Mouse (Mus musculus) right cerebral cortex, postnatal 10 days (tissue): ENCODE measurements around the gene Cinp.

Source experiments
- DNase-seq, 2 experiments: peaks; one replicate each; pipeline ENCODE4 v3.0.0; 2021; ENCODE audit warnings: low spot score in 2 of 2

Gene Cinp

GRCm38 (mm10) chr12:110889036-110890020, at the start of gene Cinp, which contains the start of gene Tecpr2:
Gene Cinp (minus strand): TSS chr12:110889145.
Gene Tecpr2 (plus strand): TSS chr12:110889264.
- DNase-seq = peak; percentile 98 to 99

- no peak for DNase-seq
Observed at GRCm38 (mm10) chr12:110937496-110937895, 48.6 kb upstream of the Cinp start.

GRCm38 (mm10) chr12:110935983-110936620, 47.2 kb upstream of the Cinp start:
- peak; percentile 89 to 90 for DNase-seq

DNA sequence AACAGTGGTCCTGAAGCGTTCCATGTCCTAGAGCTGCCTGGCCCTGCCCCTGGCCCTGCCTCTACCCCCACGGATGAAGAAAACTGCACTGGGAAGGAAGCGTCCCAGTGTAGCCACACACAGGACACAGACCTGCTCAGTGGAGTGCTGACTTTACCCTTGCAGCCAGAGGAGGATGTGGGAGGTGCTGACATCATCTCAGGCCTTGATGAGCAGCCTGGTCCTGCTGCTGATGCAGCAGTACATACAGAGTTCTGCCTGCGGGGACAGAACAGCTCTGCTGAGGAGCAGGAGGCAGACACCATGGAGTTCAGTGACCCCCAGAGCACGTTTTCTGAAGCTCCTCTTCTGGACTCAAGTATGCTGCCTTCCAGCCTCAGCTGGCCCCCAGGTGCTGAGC, 43.9 kb upstream of the Cinp start:
- DNase-seq = peak in 1 of 2 experiments; percentile 39

GRCm38 (mm10) chr12:110921572-110921971, 32.6 kb upstream of the Cinp start:
- DNase-seq = no peak

GRCm38 (mm10) chr12:110920254-110920653, 31.3 kb upstream of the Cinp start:
- DNase-seq = no peak

DNA sequence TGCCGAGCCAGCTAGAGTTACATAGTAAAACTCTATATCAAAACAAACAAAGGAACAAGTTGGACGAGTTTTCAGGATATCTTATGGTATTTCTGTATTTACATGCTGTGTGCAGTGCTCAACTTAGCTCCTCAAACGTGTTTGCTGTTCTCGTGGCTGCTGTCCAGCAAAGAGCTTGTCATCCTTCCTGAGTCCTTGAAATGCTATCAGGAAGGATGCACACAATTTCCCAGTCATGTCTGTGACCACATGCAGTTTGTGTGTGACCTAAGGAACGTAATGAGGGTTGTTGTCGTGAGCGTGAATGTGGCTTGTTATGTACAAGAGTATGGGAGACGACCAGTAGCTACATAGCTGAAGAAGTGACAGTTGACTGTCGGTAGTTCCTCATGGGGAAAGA, 26.8 kb upstream of the Cinp start:
- no peak for DNase-seq

- DNase-seq = no peak
Observed at GRCm38 (mm10) chr12:110909962-110910361, 21.0 kb upstream of the Cinp start.

DNA sequence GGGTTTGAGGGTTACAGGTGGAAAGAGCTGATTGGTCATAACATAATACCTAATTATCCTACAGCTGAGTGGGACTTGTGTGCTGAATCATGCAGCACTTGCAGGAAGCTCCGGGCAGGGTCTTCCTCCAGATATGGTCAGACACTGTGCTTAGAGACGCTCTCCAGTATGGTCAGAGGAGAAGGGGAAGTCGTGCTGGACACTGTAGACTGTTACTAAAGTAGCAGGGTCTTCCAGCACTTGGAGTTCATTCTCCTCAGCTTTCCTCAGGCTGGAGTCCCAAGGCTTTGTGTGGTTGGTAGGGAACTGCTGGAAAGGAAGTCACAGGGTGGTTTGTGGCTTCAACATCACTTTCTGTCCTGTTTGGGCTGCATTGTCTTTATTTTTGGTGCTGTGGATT, 18.9 kb upstream of the Cinp start:
- no peak for DNase-seq

- no peak for DNase-seq
Observed at GRCm38 (mm10) chr12:110903536-110903935, 14.6 kb upstream of the Cinp start.

GRCm38 (mm10) chr12:110902106-110902505, 13.2 kb upstream of the Cinp start:
- DNase-seq = no peak

DNA sequence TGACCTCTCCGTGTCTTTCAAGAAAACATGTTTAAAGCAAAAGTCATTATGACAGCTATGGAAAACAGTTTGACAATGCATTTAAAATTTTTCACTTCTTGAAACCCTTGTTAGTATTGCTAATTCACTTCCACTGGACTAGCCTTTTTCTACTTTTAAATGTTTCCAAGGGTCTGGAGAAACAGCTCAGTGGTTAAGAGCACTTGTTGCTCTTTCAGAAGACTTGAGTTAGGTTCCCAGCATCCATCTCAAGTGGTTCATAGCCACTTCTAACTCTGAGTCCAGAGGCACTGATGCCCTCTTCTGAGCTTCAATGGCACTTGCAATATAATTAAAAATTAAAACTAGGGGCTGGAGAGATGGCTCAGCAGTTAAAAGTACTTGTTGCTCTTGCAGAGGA, 2.9 kb upstream of the Cinp start:
- DNase-seq = no peak

- DNase-seq = peak; percentile 67 to 81
Observed at GRCm38 (mm10) chr12:110888606-110889005, 339 bp downstream of the Cinp start.

GRCm38 (mm10) chr12:110888106-110888505, 839 bp downstream of the Cinp start:
- no peak for DNase-seq

DNA sequence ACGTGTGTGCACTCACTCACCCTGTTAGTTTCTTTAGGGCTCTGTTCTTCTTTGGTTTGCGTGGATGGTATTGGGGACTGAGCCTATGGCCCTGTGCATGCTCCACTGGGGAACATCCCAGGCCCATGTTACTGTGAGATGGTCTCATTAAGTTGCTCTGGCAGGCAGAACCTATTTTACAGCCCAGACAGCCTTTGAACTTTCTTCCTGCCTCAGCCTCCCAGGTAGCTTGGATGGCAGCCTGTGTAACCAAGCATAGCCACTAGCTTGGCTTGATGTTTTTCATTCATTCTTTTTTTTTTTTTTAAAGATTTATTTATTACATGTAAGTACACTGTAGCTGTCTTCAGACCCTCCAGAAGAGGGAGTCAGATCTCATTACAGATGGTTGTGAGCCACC, 3.7 kb downstream of the Cinp start:
- DNase-seq = no peak

DNA sequence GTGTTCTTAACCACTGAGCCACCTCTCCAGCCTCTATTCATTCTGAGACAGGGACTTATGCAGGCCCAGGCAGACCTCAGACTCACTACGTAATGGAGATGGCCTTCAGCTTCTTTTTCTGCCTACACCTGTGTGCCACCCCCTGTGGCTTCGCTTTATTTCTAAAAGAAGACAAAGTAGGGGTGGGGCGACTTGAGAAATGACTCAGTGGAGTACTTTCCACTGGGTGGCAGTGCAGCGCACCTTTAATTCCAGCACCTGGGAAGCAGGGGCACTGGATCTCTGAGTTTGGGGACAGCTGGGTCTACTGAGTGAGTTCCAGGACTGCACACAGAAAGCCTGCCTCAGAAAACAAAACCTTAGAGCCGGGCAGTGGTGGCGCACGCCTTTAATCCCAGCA, 6.7 kb downstream of the Cinp start:
- no peak for DNase-seq

DNA sequence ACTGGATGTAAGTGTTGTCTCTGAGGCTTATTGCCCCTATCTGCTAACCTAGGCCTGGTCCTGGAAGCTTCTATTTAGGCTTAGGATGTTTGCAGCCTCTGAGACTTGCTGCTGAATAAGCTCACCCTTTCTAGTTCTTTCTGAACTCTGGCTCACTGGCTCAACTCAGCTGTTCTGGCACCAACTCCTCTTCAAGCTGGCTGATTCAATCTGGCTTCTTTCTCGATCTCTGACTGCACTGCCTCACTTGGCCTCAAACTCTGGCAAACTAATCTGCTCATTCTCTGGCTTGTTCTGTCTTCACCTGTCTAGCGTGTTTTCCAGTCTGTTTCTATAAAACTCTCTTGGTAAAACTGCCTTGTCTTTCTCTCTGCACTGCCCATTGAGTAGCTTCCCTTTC, 13.6 kb downstream of the Cinp start:
- DNase-seq = no peak

DNA sequence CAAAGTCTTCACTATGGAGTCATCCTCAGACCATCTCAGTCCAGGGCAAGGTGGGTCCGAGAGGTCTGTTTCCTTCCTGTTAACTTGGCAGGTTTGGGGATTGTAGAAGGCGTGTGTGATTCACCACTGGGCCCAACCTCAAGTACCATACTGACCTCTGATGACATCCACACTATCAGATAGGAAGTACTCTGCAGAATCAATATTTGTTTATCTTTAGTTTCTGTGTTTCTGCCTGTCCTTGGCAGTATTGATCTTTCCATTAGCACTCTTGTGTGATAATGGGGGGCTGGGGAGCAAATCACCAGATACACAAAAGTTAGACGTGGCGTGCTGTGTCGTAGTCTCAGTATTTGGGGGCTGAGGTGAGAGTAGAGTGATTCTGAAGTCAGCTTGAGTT, 17.7 kb downstream of the Cinp start:
- DNase-seq = no peak

DNA sequence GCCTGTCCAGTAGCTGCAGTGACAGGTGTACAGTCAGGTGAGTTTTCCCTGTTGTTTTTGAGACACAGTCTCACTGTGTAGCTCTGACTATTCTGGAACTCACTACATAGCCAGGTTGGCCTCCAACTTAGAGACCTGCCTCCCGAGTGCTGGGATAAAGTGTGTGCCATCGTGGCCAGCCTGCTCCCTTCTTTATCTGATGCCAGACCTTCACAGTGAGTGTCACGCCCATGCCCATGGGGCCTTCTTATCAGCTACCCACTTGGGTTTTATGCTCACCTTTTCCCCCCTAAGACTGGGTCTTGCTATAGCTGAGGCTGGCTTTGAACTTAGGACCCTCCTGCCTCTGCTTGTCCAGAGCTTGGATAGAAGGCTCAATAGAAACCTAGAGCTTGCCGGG, 18.8 kb downstream of the Cinp start:
- no peak for DNase-seq

DNA sequence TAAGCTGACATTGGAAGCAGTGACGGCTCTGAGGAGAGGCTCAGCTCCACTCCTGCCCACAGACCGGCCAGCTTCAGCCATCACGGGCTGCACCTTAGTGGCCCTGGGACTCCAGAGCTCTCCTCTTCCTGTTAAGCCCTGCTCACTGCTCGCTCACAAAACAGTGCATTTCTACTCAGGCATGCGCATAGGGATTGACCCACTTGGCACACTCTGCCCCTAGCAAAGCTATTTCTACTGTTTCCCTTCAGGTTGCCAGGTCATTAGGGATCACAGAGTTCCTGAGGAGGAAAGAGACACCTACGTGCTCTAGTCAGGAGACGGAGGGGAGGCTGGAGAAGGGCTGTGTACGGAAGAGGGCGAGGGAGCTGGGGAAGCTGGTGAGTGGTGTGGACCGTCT, 23.0 kb downstream of the Cinp start:
- no peak for DNase-seq

DNA sequence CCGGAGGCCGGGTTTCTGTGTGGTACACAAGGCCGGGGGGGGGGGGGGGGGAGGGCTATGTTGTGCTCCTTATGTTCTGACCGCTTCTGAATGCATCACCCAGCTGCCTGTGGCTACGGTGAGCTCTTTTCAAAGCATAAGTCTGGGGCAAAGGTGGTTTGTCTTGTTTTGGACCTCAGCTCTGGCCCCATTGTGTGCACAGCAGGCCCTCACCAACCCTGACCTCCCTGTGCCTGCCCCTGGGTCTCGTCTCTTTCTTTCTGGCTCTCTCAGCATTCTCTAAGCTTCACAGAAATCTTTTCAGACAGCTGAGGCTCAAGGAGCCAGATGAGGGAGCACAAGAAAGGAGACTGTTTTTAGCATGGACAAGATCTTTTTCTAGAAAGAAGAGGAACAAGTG, 23.4 kb downstream of the Cinp start:
- no peak for DNase-seq

GRCm38 (mm10) chr12:110864008-110864407, 24.9 kb downstream of the Cinp start:
- DNase-seq = no peak

DNA sequence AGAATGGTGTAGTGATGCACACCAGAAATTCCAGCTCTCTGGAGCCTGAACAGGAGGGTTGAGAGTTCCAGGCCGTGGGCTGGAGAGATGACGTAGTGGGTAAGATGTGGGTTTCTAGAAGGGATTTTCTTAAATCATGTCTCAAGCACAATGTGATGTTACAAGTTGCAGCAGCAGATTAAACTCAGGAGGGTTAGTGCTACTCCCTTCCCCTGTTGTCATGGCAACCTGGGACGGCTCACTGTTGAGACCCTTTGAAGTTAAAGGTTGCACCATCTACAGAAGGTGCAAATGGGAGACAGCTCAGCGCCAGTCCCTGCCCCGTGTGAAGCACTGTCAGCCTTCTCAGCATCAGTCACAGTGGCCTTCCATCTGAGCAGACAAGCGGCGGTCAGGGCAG, 27.7 kb downstream of the Cinp start:
- DNase-seq = no peak
